Mouse (Mus musculus) small intestine, adult 10 weeks (tissue): Measurements from ENCODE around the gene Ttc13. TPM values are rescaled to one million over a fixed set of nuclear protein-coding genes. Genes with fewer than 3 reads are reported as not detected.

Source experiments
- polyA plus RNA-seq: library from polyadenylated mRNA; stranded (reverse); fragments of 350-450 nt; fragmentation: Illumina TruSeq; extraction: RNeasy Lipid Tissue Mini Kit (QIAGEN cat#74804); gene quantifications from one replicate; pipeline ENCODE4 v1.2.3, GENCODE M21; 2014; ENCODE audit warnings: low replicate concordance

Gene Ttc13
- 33.3 TPM for polyA plus RNA-seq

DNA sequence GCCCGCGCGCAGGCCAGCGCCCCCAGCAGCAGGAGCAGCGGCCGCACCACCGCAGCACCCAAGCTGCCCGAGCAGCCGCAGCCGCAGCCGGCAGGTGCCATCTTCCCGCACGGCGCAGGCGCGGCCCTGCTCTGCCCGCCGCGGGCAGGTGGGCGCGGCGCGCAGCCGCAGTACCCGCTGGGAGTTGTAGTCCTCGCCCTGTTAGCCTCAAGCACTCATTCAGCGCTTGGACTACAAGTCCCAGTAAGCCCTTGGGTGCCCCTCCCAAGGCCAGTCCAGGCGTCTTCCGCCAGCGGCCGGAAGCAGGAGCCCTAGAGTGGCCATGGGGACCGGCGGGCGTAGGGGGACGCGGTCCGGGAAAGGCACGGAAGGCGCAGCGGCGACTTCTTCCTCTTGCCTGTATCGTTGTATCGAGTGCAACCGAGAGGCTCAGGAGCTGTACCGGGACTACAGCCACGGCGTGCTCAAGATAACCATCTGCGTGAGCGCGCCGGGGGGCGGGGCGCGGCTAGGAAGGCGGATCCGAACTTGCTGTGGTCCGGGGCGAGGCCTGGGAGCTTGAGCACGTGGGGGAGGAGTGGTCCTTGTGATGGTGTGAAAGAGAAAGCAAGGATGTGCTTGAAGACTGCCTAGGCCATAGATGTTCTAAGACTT, at the start of gene Ttc13, which contains the start of gene Arv1:
Gene Ttc13, minus strand, starts transcription at position 122 of the 654 bp plus-strand sequence.
Gene Arv1, plus strand, starts transcription at position 278 of the 654 bp plus-strand sequence.

GRCm38 (mm10) chr8:124751709-124752173, 30.0 kb upstream of the Ttc13 start, which contains the start of gene Fam89a:
Gene Fam89a (minus strand): TSS chr8:124751832.

DNA sequence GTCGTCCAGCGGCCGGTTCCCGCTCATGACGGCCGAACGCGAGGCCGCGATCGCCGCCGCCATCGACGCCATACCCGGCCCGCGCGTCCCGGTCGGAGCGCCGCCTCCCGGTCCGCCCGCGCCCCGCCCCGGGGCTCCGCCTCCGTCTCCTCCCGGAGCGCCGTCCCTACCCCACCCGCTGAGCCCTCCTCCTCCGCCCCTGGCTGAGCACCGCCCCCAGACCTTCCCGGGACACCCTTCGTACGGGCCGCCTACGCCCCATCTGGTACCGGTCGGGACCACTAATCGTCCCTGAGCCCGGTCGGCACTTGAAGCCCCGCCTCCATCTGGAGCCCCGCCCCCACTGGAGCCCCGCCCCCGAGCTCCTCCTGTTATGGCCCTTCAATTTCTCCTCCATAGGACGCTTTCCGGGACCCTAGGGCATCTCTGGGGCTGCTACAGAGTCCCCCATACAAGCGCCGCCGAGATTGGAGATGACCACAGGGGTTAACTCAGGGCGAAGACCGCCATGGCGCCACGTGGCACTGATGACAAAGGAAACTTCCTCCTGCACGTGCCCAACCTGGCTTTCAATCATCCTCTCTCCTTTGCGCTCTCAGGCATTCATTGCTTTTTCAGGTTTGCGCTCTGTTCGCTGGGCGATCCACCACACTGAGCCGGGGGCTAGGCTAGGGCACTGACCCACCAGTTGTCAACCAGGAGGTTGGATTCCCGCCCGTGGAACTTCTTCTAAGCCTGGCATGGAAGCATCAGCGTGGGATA, 58.5 kb downstream of the Ttc13 start, which contains the start of gene 2310022B05Rik:
Gene 2310022B05Rik, minus strand, starts transcription at position 258 of the 762 bp plus-strand sequence.

Other genes starting within 250 kb of the Ttc13 start
- gene Cog2, start 201.2 kb downstream of the Ttc13 start, polyA plus RNA-seq: 15.3 TPM
- gene Agt, start 152.3 kb downstream of the Ttc13 start, polyA plus RNA-seq: 0.45 TPM
- gene Capn9, start 145.9 kb downstream of the Ttc13 start, polyA plus RNA-seq: 0.22 TPM
- gene 2310022B05Rik, start 58.6 kb downstream of the Ttc13 start, polyA plus RNA-seq: 6.2 TPM
- gene Arv1, start 156 bp upstream of the Ttc13 start, polyA plus RNA-seq: 0.89 TPM
- not detected for gene Fam89a, start 29.8 kb upstream of the Ttc13 start, polyA plus RNA-seq
- not detected for gene Trim67, start 71.1 kb upstream of the Ttc13 start, polyA plus RNA-seq
- gene Gnpat, start 141.1 kb upstream of the Ttc13 start, polyA plus RNA-seq: 24.9 TPM
- 13.8 TPM for gene 2810004N23Rik, start 141.1 kb upstream of the Ttc13 start, polyA plus RNA-seq
- 10.8 TPM for gene Exoc8, start 175.7 kb upstream of the Ttc13 start, polyA plus RNA-seq
- gene Sprtn, start 175.9 kb upstream of the Ttc13 start, polyA plus RNA-seq: 13.6 TPM
- gene Egln1, start 227.3 kb upstream of the Ttc13 start, polyA plus RNA-seq: 22.6 TPM